Mouse (Mus musculus) midbrain, embryonic 16.5 days (tissue): ENCODE measurements around the gene Exph5. TPM values are rescaled to one million over a fixed set of nuclear protein-coding genes. Genes with fewer than 3 reads are reported as not detected.

Experiments
- ATAC-seq: fragments of 200-750 bp; cut with Nextera tagmentation; 2 replicates; pipeline ENCODE4 v1.8.0; 2017; ENCODE audit warnings: moderate TSS enrichment
- H3K27ac ChIP-seq: fragments of 300-500 bp; sonication (generic); 2 replicates; pipeline ENCODE4 v1.5.1; 2014; ENCODE audit warnings: mild to moderate bottlenecking, low read length, mixed read lengths
- H3K27me3 ChIP-seq: fragments of 300-500 bp; sonication (generic); 2 replicates; pipeline ENCODE4 v1.6.1; 2014; ENCODE audit warnings: low read depth, low read length, mixed read lengths; ENCODE audit not compliant: control insufficient read depth, insufficient read depth
- H3K36me3 ChIP-seq: fragments of 300-500 bp; sonication (generic); 2 replicates; pipeline ENCODE4 v1.6.1; 2014; ENCODE audit warnings: mild to moderate bottlenecking, low read length, moderate library complexity, mixed read lengths; ENCODE audit not compliant: control insufficient read depth, insufficient read depth
- H3K4me1 ChIP-seq: fragments of 300-500 bp; sonication (generic); 2 replicates; pipeline ENCODE4 v1.6.1; 2014; ENCODE audit warnings: mild to moderate bottlenecking, low read length, mixed read lengths; ENCODE audit not compliant: control insufficient read depth, insufficient read depth
- H3K4me2 ChIP-seq: fragments of 300-500 bp; sonication (generic); 2 replicates; pipeline ENCODE4 v1.6.1; 2014; ENCODE audit warnings: mild to moderate bottlenecking, low read length, mixed read lengths
- H3K4me3 ChIP-seq: fragments of 300-500 bp; sonication (generic); 2 replicates; pipeline ENCODE4 v1.5.1; 2014; ENCODE audit warnings: low read depth, mild to moderate bottlenecking, low read length, moderate library complexity, mixed read lengths
- H3K9ac ChIP-seq: fragments of 300-500 bp; sonication (generic); 2 replicates; pipeline ENCODE4 v1.6.1; 2014; ENCODE audit warnings: low read depth, low read length, mixed read lengths
- H3K9me3 ChIP-seq: fragments of 300-500 bp; sonication (generic); replicated peaks from 2 replicates; pipeline ENCODE4 v1.6.1; 2014; ENCODE audit warnings: mild to moderate bottlenecking, low read length, mixed read lengths; ENCODE audit not compliant: control insufficient read depth, poor library complexity, severe bottlenecking
- WGBS: fragments of 180-500 bp; shearing (Covaris S2); extraction: QIAGEN DNeasy Blood & Tissue Kit; methylation state at CpG from one replicate; pipeline ENCODE4 v1.1.7; 2014; 5-methylcytosine and 5-hydroxymethylcytosine counted together
- polyA plus RNA-seq: library from polyadenylated mRNA; unstranded; fragments of >200 nt; fragmentation: Nextera tagmentation; extraction: Ambion mirVana; gene quantifications from 2 replicates; pipeline ENCODE4 v1.2.1, GENCODE M21; 2015

Gene Exph5
- polyA plus RNA-seq, 1 experiment from 2014 or later: 0.39 TPM

DNA sequence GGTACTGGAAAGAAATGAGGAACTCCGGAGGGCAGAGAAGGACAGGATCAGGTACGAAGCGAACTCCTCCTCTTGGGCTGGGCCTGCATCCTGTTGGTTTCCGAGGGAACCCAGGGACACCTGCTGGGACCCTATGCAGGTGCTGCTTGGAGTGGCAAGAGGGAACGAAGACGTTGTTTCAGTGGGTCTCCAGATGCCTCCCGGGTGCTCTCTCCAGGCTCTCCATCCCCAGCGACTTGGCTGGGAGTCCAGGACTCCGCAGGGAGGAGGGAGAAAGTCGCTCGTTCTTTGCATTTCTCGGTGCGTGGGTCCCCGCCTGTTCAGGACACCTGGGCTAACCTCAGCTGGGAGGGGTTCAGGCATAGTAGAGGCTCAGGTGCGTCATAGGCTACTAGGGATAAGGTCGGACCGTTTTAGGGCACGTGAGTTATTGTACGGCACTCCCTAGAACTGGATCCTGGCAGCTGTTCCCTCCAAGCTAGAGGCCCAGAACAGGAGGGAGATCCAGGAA, 386 bp downstream of the Exph5 start:
- peak overlapping the region; percentile 59 for H3K9ac ChIP-seq
- H3K36me3 ChIP-seq: no peaks in the 10 kb centered on the region
- H3K27ac ChIP-seq: no peak overlapping the region
- H3K4me3 ChIP-seq: peak overlapping the region; percentile 41
- peaks cover 11% of the 10 kb centered on the region for H3K27me3 ChIP-seq
- ATAC-seq: peak; percentile 28; the same call in 1 of the 2 replicates
- no peaks in the 10 kb centered on the region for H3K9me3 ChIP-seq
- WGBS: 4% methylated on average over 19 of the region's 19 CpGs
- peak overlapping the region; percentile 91 for H3K4me2 ChIP-seq
- peaks cover 9% of the 10 kb centered on the region for H3K4me1 ChIP-seq

DNA sequence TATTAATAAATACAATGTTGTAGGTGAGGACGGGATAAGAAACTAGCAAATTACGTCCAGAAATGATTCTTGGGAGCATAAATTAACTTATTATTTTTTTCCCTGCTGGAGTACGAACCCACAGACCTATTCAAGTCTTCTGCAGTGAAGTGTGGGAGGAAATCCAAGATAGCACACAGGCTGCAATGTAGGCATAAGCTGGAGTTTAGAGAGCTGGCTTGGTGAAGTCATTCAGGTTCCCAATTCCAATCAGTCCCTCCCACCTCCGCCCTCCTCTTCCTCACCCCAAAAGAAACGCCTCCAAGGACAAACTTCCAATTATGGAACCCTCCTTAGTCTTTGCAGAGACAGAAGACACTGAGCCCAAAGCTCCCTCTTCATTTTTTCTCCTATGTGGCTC, 945 bp downstream of the Exph5 start:
- H3K9me3 ChIP-seq: no peaks in the 10 kb centered on the region
- 72% methylated on average over 5 of the region's 5 CpGs for WGBS
- no peak overlapping the region for H3K9ac ChIP-seq
- ATAC-seq: no peak
- peaks cover 9% of the 10 kb centered on the region for H3K4me1 ChIP-seq
- no peak overlapping the region for H3K27ac ChIP-seq
- H3K4me2 ChIP-seq: peak overlapping the region; percentile 91
- peaks cover 11% of the 10 kb centered on the region for H3K27me3 ChIP-seq
- no peaks in the 10 kb centered on the region for H3K36me3 ChIP-seq
- H3K4me3 ChIP-seq: peak overlapping the region; percentile 41; the same call in 1 of the 2 replicates

DNA sequence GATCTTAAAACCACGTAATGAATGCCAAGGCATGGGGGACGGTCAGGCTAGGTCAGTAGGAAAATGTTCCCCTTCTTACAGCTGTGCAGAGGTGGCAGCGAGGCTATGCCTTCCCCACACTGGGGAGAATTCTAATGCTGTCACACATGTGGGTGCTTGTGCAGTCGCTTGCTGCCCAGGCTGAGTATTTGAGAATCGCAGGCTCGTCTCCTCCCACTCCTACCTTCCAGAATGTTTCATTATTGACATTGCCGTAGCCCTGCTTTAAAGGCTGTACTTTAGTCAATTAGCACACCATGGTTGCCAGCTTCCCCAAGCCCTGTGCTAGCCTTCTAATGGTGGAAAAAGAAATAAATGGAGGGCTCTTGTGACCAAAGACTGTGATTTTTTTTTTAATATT, 6.4 kb downstream of the Exph5 start:
- Histone ChIP-seq H3K27ac (no peak overlapping the region), H3K9me3 (no peaks in the 10 kb centered on the region), H3K4me3 (no peak overlapping the region), H3K36me3 (no peaks in the 10 kb centered on the region), H3K4me1 (no peaks in the 10 kb centered on the region), H3K27me3 (no peaks in the 10 kb centered on the region), H3K4me2 (no peak overlapping the region), H3K9ac (no peak overlapping the region)
- 83% methylated on average over 7 of the region's 7 CpGs for WGBS
- ATAC-seq: no peak

DNA sequence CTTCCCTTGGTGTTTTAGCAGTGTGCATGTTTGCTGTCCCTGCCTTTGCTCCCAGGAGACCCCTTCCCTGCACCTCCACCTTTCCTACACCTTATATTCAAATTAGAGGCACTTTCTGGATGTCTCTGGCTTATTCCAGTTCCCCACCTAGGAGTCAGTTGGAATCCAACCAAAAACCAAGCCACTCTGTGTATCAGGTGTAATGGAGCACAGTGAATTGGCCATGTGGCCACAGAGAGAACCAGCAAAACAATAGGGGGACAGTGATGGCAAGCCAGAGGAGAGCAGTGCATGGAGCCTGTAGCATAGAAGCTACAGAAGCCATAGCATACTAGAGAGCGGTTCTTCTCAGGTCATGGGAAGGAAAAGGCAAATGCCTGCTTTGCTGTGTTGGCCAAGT, 11.5 kb downstream of the Exph5 start:
- Histone ChIP-seq H3K27me3 (no peaks in the 10 kb centered on the region), H3K4me1 (no peaks in the 10 kb centered on the region), H3K9me3 (no peaks in the 10 kb centered on the region), H3K9ac (no peak overlapping the region), H3K27ac (no peak overlapping the region), H3K4me3 (no peak overlapping the region), H3K36me3 (no peaks in the 10 kb centered on the region), H3K4me2 (no peak overlapping the region)
- ATAC-seq: no peak
- WGBS: 93% methylated on average over 1 of the region's 1 CpGs

DNA sequence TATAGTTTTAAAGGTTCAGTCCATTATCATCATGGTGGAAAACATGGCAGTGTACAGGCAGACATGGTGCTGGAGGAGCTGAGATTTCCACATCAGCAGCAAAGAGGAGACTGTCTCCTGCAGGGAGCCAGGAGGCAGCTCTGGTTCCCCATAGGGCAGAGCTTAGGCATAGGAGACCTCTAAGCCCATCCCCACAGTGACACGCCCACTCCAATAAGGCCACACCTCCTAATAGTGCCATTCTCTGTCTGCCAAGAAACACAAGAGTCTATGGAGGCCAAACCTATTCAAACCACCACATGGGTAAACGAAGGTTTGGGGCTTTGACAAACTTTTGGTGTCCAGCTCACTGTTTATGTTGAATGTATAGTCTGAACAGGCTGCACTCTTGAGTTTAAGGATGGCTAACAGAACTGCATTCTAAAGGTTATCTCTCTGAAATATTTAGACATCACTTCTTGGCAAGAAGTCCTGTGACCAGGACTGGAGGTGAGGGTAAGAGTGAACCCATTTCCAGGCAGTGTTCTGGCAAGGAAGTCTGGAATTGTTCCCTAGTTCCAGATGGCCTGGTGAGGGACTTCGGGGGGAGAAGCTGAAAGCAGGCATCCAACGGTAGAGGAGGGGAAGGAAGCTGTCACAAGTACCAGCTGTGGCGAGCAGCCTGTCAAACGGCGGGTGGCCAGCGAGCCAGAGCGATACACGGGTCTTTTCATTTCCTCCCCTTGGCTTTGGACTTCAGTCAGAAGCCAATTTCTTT, 19.6 kb downstream of the Exph5 start:
- H3K9ac ChIP-seq: no peak overlapping the region
- no peak overlapping the region for H3K4me2 ChIP-seq
- no peak overlapping the region for H3K4me3 ChIP-seq
- H3K27ac ChIP-seq: no peak overlapping the region
- no peaks in the 10 kb centered on the region for H3K27me3 ChIP-seq
- WGBS: 60% methylated on average over 10 of the region's 10 CpGs
- ATAC-seq: no peak
- H3K36me3 ChIP-seq: no peaks in the 10 kb centered on the region
- no peaks in the 10 kb centered on the region for H3K9me3 ChIP-seq
- H3K4me1 ChIP-seq: no peaks in the 10 kb centered on the region

DNA sequence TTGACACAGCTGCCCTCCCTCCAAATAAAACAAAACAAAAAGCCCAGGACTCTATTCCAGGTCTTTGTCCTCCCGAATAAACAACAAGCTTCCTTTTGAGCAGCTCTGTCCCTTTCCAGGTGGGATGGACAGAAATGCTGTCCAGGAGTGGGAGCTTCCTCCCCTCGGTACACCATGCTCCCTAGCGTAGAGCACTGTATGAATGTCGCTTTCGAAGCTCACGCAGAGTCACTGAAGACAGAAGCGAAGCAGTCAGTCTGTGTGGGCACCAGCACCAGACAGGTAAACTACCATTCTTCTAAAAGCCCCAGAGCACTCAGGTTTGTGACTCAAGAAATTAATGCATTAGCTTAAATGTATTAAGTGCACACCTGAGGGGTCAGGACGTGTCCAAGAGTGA, 20.2 kb downstream of the Exph5 start:
- Histone ChIP-seq H3K9ac (no peak overlapping the region), H3K4me3 (no peak overlapping the region), H3K9me3 (no peaks in the 10 kb centered on the region), H3K27me3 (no peaks in the 10 kb centered on the region), H3K27ac (no peak overlapping the region), H3K4me1 (no peaks in the 10 kb centered on the region), H3K36me3 (no peaks in the 10 kb centered on the region), H3K4me2 (no peak overlapping the region)
- no peak for ATAC-seq
- WGBS: 84% methylated on average over 8 of the region's 8 CpGs

DNA sequence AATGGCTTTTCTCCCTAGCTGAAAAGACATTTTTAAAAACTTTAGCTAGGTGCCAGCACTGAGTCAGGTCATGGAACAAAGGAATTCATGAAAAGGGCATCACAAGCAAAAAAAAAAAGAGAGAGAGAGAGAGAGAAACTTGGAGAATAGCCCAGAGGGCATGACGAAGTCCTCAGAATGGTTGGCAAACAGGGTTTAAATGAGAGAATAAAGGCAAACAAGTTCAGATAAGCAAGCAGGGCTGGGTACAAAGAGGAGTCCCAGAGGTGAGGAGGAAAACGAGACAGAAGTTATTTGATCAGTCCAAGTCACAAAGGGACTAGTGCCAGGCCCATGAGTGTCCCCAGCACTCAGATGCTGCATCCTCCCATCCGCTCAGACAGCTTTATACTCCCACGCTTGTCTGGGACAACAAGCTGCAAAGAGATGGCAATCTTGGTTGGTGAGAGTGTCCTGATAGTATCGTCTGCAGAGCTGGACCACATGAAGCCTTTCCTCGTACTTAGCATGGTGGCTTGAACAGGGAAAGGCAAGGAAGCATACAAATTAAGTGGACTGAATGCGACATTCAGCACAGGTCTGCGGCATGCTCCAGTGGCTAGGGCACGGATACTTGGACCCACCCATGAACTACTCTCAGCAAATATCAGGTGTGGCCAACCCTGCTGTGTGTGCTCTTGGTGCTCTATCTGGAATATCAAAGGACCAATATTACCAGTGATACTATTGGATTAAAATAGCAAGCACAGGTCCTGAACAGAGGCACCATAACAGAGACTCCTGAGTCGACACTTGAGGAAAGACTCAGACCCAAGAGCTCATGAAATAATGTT, 22.2 kb downstream of the Exph5 start:
- Histone ChIP-seq H3K27ac (no peak overlapping the region), H3K9me3 (no peaks in the 10 kb centered on the region), H3K4me3 (no peak overlapping the region), H3K36me3 (no peaks in the 10 kb centered on the region), H3K27me3 (no peaks in the 10 kb centered on the region), H3K4me1 (no peaks in the 10 kb centered on the region), H3K4me2 (no peak overlapping the region), H3K9ac (no peak overlapping the region)
- ATAC-seq: no peak
- WGBS: 79% methylated on average over 10 of the region's 10 CpGs

DNA sequence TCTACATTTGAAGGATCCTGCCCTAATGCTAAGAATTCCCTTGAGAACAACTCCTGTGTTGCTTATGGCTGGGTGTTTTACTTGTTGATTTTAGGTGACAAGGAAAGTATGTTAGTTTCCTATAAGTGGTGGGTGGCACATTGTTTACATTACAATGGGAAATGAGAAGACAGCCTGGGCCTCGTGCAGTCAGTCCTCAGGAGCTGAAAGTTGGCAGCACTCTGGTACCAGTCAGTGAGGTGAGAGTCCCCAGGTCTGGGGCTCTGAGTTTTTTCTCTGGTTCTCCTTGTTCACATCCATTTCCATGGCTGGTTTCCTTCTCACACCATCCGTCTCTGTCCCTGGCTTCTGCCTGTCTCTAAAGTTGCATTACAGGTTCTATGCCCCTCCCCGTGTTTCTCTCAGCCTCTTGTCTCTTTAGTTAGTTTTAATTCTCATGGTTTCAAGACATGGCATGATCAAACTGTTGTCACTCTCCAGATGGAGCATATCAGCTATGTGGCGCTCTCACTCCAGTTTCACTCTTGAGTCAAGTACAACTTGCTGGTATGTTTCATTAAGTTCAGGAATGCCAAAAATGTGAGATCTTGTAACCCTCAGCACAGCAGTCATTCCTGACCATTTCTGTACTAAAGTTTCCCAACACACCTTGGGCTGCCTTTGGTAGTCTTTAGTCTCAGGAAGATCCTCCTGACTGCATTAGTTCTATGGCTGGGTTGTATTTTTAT, 24.1 kb downstream of the Exph5 start:
- H3K27me3 ChIP-seq: no peaks in the 10 kb centered on the region
- no peak for ATAC-seq
- no peak overlapping the region for H3K4me3 ChIP-seq
- H3K9ac ChIP-seq: no peak overlapping the region
- no peak overlapping the region for H3K27ac ChIP-seq
- H3K36me3 ChIP-seq: no peaks in the 10 kb centered on the region
- 74% methylated on average over 4 of the region's 4 CpGs for WGBS
- H3K4me2 ChIP-seq: no peak overlapping the region
- no peaks in the 10 kb centered on the region for H3K4me1 ChIP-seq
- H3K9me3 ChIP-seq: no peaks in the 10 kb centered on the region
